Comparison of ENCODE assay signal across 9 mouse cellular contexts in the genomic region with DNA sequence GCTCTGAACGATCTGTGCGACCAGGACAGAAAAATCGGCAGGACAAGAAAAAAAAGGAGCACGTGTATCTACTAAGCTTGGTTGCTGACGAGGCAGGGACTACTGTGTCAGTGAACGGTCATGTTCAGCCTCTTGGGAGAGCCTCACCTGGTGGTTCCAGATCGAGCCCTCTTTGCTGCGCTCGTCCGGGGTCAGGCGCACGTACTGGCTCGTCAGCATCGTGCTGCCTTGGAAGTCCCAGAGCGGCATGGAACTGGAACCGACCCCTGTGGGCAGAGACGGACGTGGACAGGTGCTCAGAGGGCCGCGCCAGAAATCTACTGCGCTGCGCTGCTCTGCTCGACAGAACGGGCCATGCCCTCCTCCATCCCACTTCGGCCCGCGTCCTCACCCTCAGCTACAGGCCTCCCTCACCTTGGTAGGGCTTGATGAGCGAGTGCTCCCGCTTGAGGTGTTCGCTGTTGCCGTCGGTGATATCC. TPM values are rescaled to one million over a fixed set of nuclear protein-coding genes. Genes with fewer than 3 reads are reported as not detected.
DNase-seq lines count a peak whose midpoint lies in the region; ATAC-seq lines count a peak whose summit lies in the region.
"Had no signal": no experiment of that assay in that cellular context is flagged by ENCODE, and none has a peak within 500 bp of the region (broad histone marks: within the 10 kb centered on the region; RNA-seq: fewer than 3 reads in every experiment).

No protein-coding gene starts in this region.

- no peak for DNase-seq in heart, adult 8-10 months (ENCODE audit: low spot score)
- DNase-seq in urinary bladder, postnatal 14 days (ENCODE audit: low spot score): peak; percentile 28
- DNase-seq in urinary bladder, postnatal 4 days (ENCODE audit: low spot score in 2 of 2): no peak
- no peak for DNase-seq in hindbrain, embryonic 10.5 days (ENCODE audit: low spot score)
- DNase-seq in adrenal gland, adult 2 months: no peak
- no peak for DNase-seq in spleen, adult 18-20 months

- under 1% methylated on average over 32 of the region's 32 CpGs for WGBS in heart, embryonic 11.5 days (ENCODE audit: insufficient replicate concordance)
- under 1% methylated on average over 32 of the region's 32 CpGs for WGBS in hindbrain, embryonic 10.5 days
- WGBS in macrophage (ENCODE audit: missing documents): under 1% methylated on average over 31 of the region's 32 CpGs

- H3K4me3 ChIP-seq in heart, embryonic 11.5 days (ENCODE audit: low read depth, low read length): peak overlapping the region; percentile 99
- peak overlapping the region; percentile 92 for H3K4me3 ChIP-seq in hindbrain, embryonic 10.5 days
- H3K4me3 ChIP-seq in macrophage (ENCODE audit: inconsistent target): peak overlapping the region; percentile 90

- peaks cover 13% of the 10 kb centered on the region for H3K4me1 ChIP-seq in heart, embryonic 11.5 days (ENCODE audit: control insufficient read depth, insufficient read depth, low read length)
- peaks cover 21% of the 10 kb centered on the region for H3K4me1 ChIP-seq in hindbrain, embryonic 10.5 days (replicated peaks)

- H3K27ac ChIP-seq in heart, embryonic 11.5 days (ENCODE audit: low read depth, low read length): peak overlapping the region; percentile 94
- H3K27ac ChIP-seq in hindbrain, embryonic 10.5 days: peak overlapping the region; percentile 92
- peak overlapping the region; percentile 90 for H3K27ac ChIP-seq in macrophage

- no peaks in the 10 kb centered on the region for H3K27me3 ChIP-seq in heart, embryonic 11.5 days (ENCODE audit: control insufficient read depth, insufficient read depth, low read length)
- no peaks in the 10 kb centered on the region for H3K27me3 ChIP-seq in hindbrain, embryonic 10.5 days (ENCODE audit: insufficient read depth, poor library complexity, severe bottlenecking)

- ATAC-seq in heart, embryonic 11.5 days (replicated peaks; ENCODE audit: insufficient number of reproducible peaks, low FRiP score, low TSS enrichment): peak; percentile 29

- peaks cover 53% of the 10 kb centered on the region for H3K79me2 ChIP-seq in macrophage (ENCODE audit: inconsistent target)

- H3K9ac ChIP-seq in heart, embryonic 11.5 days (ENCODE audit: low read depth, low read length): peak overlapping the region; percentile 96

- H3K4me2 ChIP-seq in heart, embryonic 11.5 days: peak overlapping the region; percentile 74

- H3K36me3 ChIP-seq in heart, embryonic 11.5 days (ENCODE audit: control insufficient read depth, insufficient read depth, low read length): peaks cover 7% of the 10 kb centered on the region
- H3K36me3 ChIP-seq in hindbrain, embryonic 10.5 days: peaks cover 43% of the 10 kb centered on the region
- peaks cover 9% of the 10 kb centered on the region; the same call in 1 of the 2 replicates for H3K36me3 ChIP-seq in macrophage (ENCODE audit: inconsistent target)

- H3K9me3 ChIP-seq in heart, embryonic 11.5 days (replicated peaks; ENCODE audit: control insufficient read depth, low read length): no peaks in the 10 kb centered on the region
- no peaks in the 10 kb centered on the region for H3K9me3 ChIP-seq in hindbrain, embryonic 10.5 days

RNA-seq across cellular contexts. Expression of a gene that starts 0.6 kb away (rescaled TPM):
- 72.5 and 90.8 TPM in 2 replicates for polyA plus RNA-seq in heart, embryonic 11.5 days (2014; fragmentation: Nextera tagmentation; extraction: Ambion mirVana)
- total RNA-seq in heart, adult 8-10 months (2022): 10 to 100 TPM; 50.1 to 52.8 (median 51.7) TPM
- 95.2 and 107 TPM in 2 replicates for polyA plus RNA-seq in hindbrain, embryonic 10.5 days (2016; fragmentation: Nextera tagmentation; extraction: Ambion mirVana)
- total RNA-seq in macrophage (2018; cell fraction: chromatin; rRNA removed): 100 to 1,000 TPM in 1 of 26 experiments, 10 to 100 TPM in 25; 44.6 to 104 (median 68.5) TPM
- total RNA-seq in macrophage (2018; cell fraction: cytosol; rRNA removed): 100 to 1,000 TPM in 3 of 26 experiments, 10 to 100 TPM in 23; 57.6 to 104 (median 72.7) TPM
- total RNA-seq in macrophage (2018; cell fraction: nucleus; rRNA removed): 100 to 1,000 TPM in 3 of 26 experiments, 10 to 100 TPM in 23; 60.7 to 127 (median 75.4) TPM
- polyA plus RNA-seq in macrophage (2018): 69.2 to 91.5 TPM (median 78.4 TPM) in 3 replicates
- 100 to 1,000 TPM; 111 to 119 TPM for total RNA-seq in adrenal gland, adult 2 months (2021)
- 90.6 and 113 TPM in 2 replicates for polyA plus RNA-seq in adrenal gland, adult 2 months (2012; rRNA removed)

RNA-seq across cellular contexts. Expression of a gene that starts 7.5 kb away (rescaled TPM):
- polyA plus RNA-seq in heart, embryonic 11.5 days (2014; fragmentation: Nextera tagmentation; extraction: Ambion mirVana): 0.15 and 0.31 TPM in 2 replicates
- under 1 TPM; 0.19 to 0.80 (median 0.41) TPM for total RNA-seq in heart, adult 8-10 months (2022)
- 0.44 and 0.68 TPM in 2 replicates for polyA plus RNA-seq in hindbrain, embryonic 10.5 days (2016; fragmentation: Nextera tagmentation; extraction: Ambion mirVana)
- total RNA-seq in macrophage (2018; cell fraction: chromatin; rRNA removed): 10 to 100 TPM in 18 of 26 experiments, 1 to 10 TPM in 8; 1.8 to 41.4 (median 18.9) TPM
- 10 to 100 TPM in 12 of 26 experiments, 1 to 10 TPM in 14; 2.5 to 20.8 (median 8.3) TPM for total RNA-seq in macrophage (2018; cell fraction: cytosol; rRNA removed)
- 10 to 100 TPM in 20 of 26 experiments, 1 to 10 TPM in 6; 3.7 to 37.4 (median 18.9) TPM for total RNA-seq in macrophage (2018; cell fraction: nucleus; rRNA removed)
- polyA plus RNA-seq in macrophage (2018): 3.6 to 11.3 TPM (median 8.4 TPM) in 3 replicates
- total RNA-seq in adrenal gland, adult 2 months (2021): under 1 TPM; 0.55 to 0.86 TPM
- polyA plus RNA-seq in adrenal gland, adult 2 months (2012; rRNA removed): 1.3 and 1.7 TPM in 2 replicates

RNA-seq across cellular contexts. Expression of a gene that starts 32.4 kb away (rescaled TPM):
- polyA plus RNA-seq in heart, embryonic 11.5 days (2014; fragmentation: Nextera tagmentation; extraction: Ambion mirVana): 17.6 and 18.0 TPM in 2 replicates
- under 1 TPM in 2 of 4 experiments, not detected in 2; 0.46 to 0.97 TPM for total RNA-seq in heart, adult 8-10 months (2022)
- 25.2 and 33.7 TPM in 2 replicates for polyA plus RNA-seq in hindbrain, embryonic 10.5 days (2016; fragmentation: Nextera tagmentation; extraction: Ambion mirVana)
- total RNA-seq in macrophage (2018; cell fraction: chromatin; rRNA removed): 1 to 10 TPM in 3 of 26 experiments, under 1 TPM in 3, not detected in 20; 0.49 to 2.3 (median 0.97) TPM
- total RNA-seq in macrophage (2018; cell fraction: cytosol; rRNA removed): under 1 TPM in 18 of 26 experiments, not detected in 8; 0.07 to 0.71 (median 0.22) TPM
- 1 to 10 TPM in 3 of 26 experiments, under 1 TPM in 3, not detected in 20; 0.39 to 2.2 (median 1.0) TPM for total RNA-seq in macrophage (2018; cell fraction: nucleus; rRNA removed)
- 0.43 to 1.1 TPM in 2 of 3 replicates, not detected in the other for polyA plus RNA-seq in macrophage (2018)
- 1 to 10 TPM; 1.2 to 1.7 TPM for total RNA-seq in adrenal gland, adult 2 months (2021)
- polyA plus RNA-seq in adrenal gland, adult 2 months (2012; rRNA removed): 5.5 and 6.4 TPM in 2 replicates

RNA-seq across cellular contexts. Expression of a gene that starts 36.0 kb away (rescaled TPM):
- not detected in 2 replicates for polyA plus RNA-seq in heart, embryonic 11.5 days (2014; fragmentation: Nextera tagmentation; extraction: Ambion mirVana)
- total RNA-seq in heart, adult 8-10 months (2022): not detected
- polyA plus RNA-seq in hindbrain, embryonic 10.5 days (2016; fragmentation: Nextera tagmentation; extraction: Ambion mirVana): 0.22 TPM in 1 of 2 replicates, not detected in the other
- total RNA-seq in macrophage (2018; cell fraction: chromatin; rRNA removed): not detected
- total RNA-seq in macrophage (2018; cell fraction: cytosol; rRNA removed): not detected
- total RNA-seq in macrophage (2018; cell fraction: nucleus; rRNA removed): not detected
- not detected in 3 replicates for polyA plus RNA-seq in macrophage (2018)
- total RNA-seq in adrenal gland, adult 2 months (2021): 1 to 10 TPM in 1 of 2 experiments, not detected in 1; 1.3 TPM
- polyA plus RNA-seq in adrenal gland, adult 2 months (2012; rRNA removed): 0.29 TPM in 1 of 2 replicates, not detected in the other
- total RNA-seq: layer of hippocampus, postnatal 36 days had no signal

RNA-seq across cellular contexts. Expression of a gene that starts 40.3 kb away (rescaled TPM):
- 56.3 and 64.3 TPM in 2 replicates for polyA plus RNA-seq in heart, embryonic 11.5 days (2014; fragmentation: Nextera tagmentation; extraction: Ambion mirVana)
- total RNA-seq in heart, adult 8-10 months (2022): 10 to 100 TPM; 29.4 to 47.1 (median 38.3) TPM
- 80.9 and 83.7 TPM in 2 replicates for polyA plus RNA-seq in hindbrain, embryonic 10.5 days (2016; fragmentation: Nextera tagmentation; extraction: Ambion mirVana)
- 100 to 1,000 TPM in 23 of 26 experiments, 10 to 100 TPM in 3; 78.1 to 296 (median 175) TPM for total RNA-seq in macrophage (2018; cell fraction: chromatin; rRNA removed)
- 10 to 100 TPM; 42.7 to 66.1 (median 55.5) TPM for total RNA-seq in macrophage (2018; cell fraction: cytosol; rRNA removed)
- 100 to 1,000 TPM in 22 of 26 experiments, 10 to 100 TPM in 4; 58.2 to 198 (median 148) TPM for total RNA-seq in macrophage (2018; cell fraction: nucleus; rRNA removed)
- 34.9 to 62.7 TPM (median 47.3 TPM) in 3 replicates for polyA plus RNA-seq in macrophage (2018)
- 10 to 100 TPM; 39.3 to 70.0 TPM for total RNA-seq in adrenal gland, adult 2 months (2021)
- 91.7 and 105 TPM in 2 replicates for polyA plus RNA-seq in adrenal gland, adult 2 months (2012; rRNA removed)
